Mouse (Mus musculus): ENCODE measurements around the gene Mybl2.
A peak's percentile ranks its signal among the peaks of the same experiment; 100 is the strongest.

GRCm38 (mm10) chr2:163016916-163017743, 37.4 kb upstream of the Mybl2 start, which contains the start of gene Ift52:
- peak; percentile 65 for TF ChIP-seq POLR2A (IDR thresholded peaks at IDR 0.05; ENCODE audit: insufficient read length, low read depth)
- TF ChIP-seq E2F4 (IDR thresholded peaks at IDR 0.05; ENCODE audit: insufficient read depth), result no peak
- no peak for TF ChIP-seq USF1 (IDR thresholded peaks at IDR 0.05; ENCODE audit: low read depth)
- TF ChIP-seq MAX (IDR thresholded peaks at IDR 0.05; ENCODE audit: low read depth), result no peak
- peak; percentile 49 for TF ChIP-seq POLR2AphosphoS2 (IDR thresholded peaks at IDR 0.05; ENCODE audit: insufficient read length, low read depth)
- TF ChIP-seq MYOD1 (IDR thresholded peaks at IDR 0.05; ENCODE audit: control insufficient read depth in 1 of 3, insufficient read length in 2 of 3, low read depth in 2 of 3), result peak in 2 of 3 experiments; percentile 10 to 25
- TF ChIP-seq TCF12 (IDR thresholded peaks at IDR 0.05; ENCODE audit: insufficient read depth, poor library complexity, severe bottlenecking), result no peak
- peak; percentile 75 for TF ChIP-seq SRF (IDR thresholded peaks at IDR 0.05; ENCODE audit: control insufficient read depth, insufficient read length, low read depth)
- TF ChIP-seq CEBPB (IDR thresholded peaks at IDR 0.05; ENCODE audit: insufficient read depth, poor library complexity, severe bottlenecking), result no peak
- peak in 2 of 3 experiments; percentile 29 to 35 for TF ChIP-seq MYOG (IDR thresholded peaks at IDR 0.05; ENCODE audit: control insufficient read depth in 1 of 3, insufficient read depth in 1 of 3, insufficient read length in 2 of 3, low read depth in 2 of 3)

All from myocyte (in vitro differentiated cells).